Mouse (Mus musculus) hindbrain, embryonic 16.5 days (tissue): ENCODE results near the gene Gsk3a. TPM values are rescaled to one million over a fixed set of nuclear protein-coding genes. Genes with fewer than 3 reads are reported as not detected.
"Not testable (repeated sequence)": the region's sequence is repeated elsewhere in the genome, so short reads cannot be mapped to it uniquely, and the experiment has no call there.

ENCODE experiments used
- ATAC-seq: fragments of 200-750 bp; cut with Nextera tagmentation; 2 replicates; pipeline ENCODE4 v1.8.0; 2017; ENCODE audit warnings: moderate TSS enrichment, moderate library complexity
- H3K27ac ChIP-seq: fragments of 300-500 bp; sonication (generic); 2 replicates; pipeline ENCODE4 v1.5.1; 2014; ENCODE audit warnings: low read depth, mild to moderate bottlenecking, control low read depth, low read length, moderate library complexity
- H3K27me3 ChIP-seq: fragments of 300-500 bp; sonication (generic); replicated peaks from 2 replicates; pipeline ENCODE4 v1.6.1; 2014; ENCODE audit warnings: low read length; ENCODE audit not compliant: control insufficient read depth, insufficient read depth
- H3K36me3 ChIP-seq: fragments of 300-500 bp; sonication (generic); 2 replicates; pipeline ENCODE4 v1.6.1; 2014; ENCODE audit warnings: mild to moderate bottlenecking, low read length, moderate library complexity, mixed read lengths; ENCODE audit not compliant: control insufficient read depth, insufficient read depth
- H3K4me1 ChIP-seq: fragments of 300-500 bp; sonication (generic); 2 replicates; pipeline ENCODE4 v1.6.1; 2014; ENCODE audit warnings: low read depth, low read length; ENCODE audit not compliant: control insufficient read depth, insufficient read depth
- H3K4me2 ChIP-seq: fragments of 300-500 bp; sonication (generic); 2 replicates; pipeline ENCODE4 v1.6.1; 2014; ENCODE audit warnings: mild to moderate bottlenecking, low read length, control low read depth, moderate library complexity
- H3K4me3 ChIP-seq: fragments of 300-500 bp; sonication (generic); 2 replicates; pipeline ENCODE4 v1.5.1; 2014; ENCODE audit warnings: mild to moderate bottlenecking, low read length, control low read depth, moderate library complexity
- H3K9ac ChIP-seq: fragments of 300-500 bp; sonication (generic); 2 replicates; pipeline ENCODE4 v1.6.1; 2014; ENCODE audit warnings: low read depth, mild to moderate bottlenecking, control low read depth, low read length, moderate library complexity
- H3K9me3 ChIP-seq: fragments of 300-500 bp; sonication (generic); 2 replicates; pipeline ENCODE4 v1.6.1; 2014; ENCODE audit warnings: mild to moderate bottlenecking, low read length, moderate library complexity; ENCODE audit not compliant: control insufficient read depth
- WGBS: fragments of 180-500 bp; shearing (Covaris S2); extraction: QIAGEN DNeasy Blood & Tissue Kit; methylation state at CpG from one replicate; pipeline ENCODE4 v1.1.7; 2014; 5-methylcytosine and 5-hydroxymethylcytosine counted together
- polyA plus RNA-seq: library from polyadenylated mRNA; unstranded; fragments of >200 nt; fragmentation: Nextera tagmentation; extraction: Ambion mirVana; gene quantifications from 2 replicates; pipeline ENCODE4 v1.2.1, GENCODE M21; 2015

Gsk3a gene
- polyA plus RNA-seq, 1 experiment from 2014 or later, result 13.0 TPM

GRCm38 (mm10) chr7:25268588-25268987, 30.9 kb upstream of the Gsk3a start:
- Histone ChIP-seq H3K27ac (peak overlapping the region; percentile 87), H3K9ac (peak overlapping the region; percentile 92), H3K4me2 (peak overlapping the region; percentile 68), H3K9me3 (no peaks in the 10 kb centered on the region), H3K4me1 (peaks cover 20% of the 10 kb centered on the region), H3K4me3 (peak overlapping the region; percentile 83), H3K36me3 (peaks cover 22% of the 10 kb centered on the region; the same call in 1 of the 2 replicates), H3K27me3 (no peaks in the 10 kb centered on the region; the same call in none of the 2 replicates)
- WGBS, result 2% methylated on average over 7 of the region's 7 CpGs
- ATAC-seq, result no peak

- peaks cover 16% of the 10 kb centered on the region; the same call in 1 of the 2 replicates for H3K36me3 ChIP-seq
- H3K4me1 ChIP-seq, result peaks cover 19% of the 10 kb centered on the region
- 1% methylated on average over 33 of the region's 33 CpGs for WGBS
- H3K9me3 ChIP-seq, result no peaks in the 10 kb centered on the region
- ATAC-seq, result peak; percentile 96
- peak overlapping the region; percentile 97 for H3K27ac ChIP-seq
- peak overlapping the region; percentile 83 for H3K4me3 ChIP-seq
- H3K9ac ChIP-seq, result peak overlapping the region; percentile 92
- H3K27me3 ChIP-seq, result no peaks in the 10 kb centered on the region; the same call in none of the 2 replicates
- H3K4me2 ChIP-seq, result peak overlapping the region; percentile 79
Measured at GRCm38 (mm10) chr7:25267751-25268463, 30.3 kb upstream of the Gsk3a start.

GRCm38 (mm10) chr7:25267301-25267750, 29.7 kb upstream of the Gsk3a start, which contains the start of gene Cic:
TSS of gene Cic (plus strand) at chr7:25267704.
- ATAC-seq, result peak; percentile 88
- peak within 1 kb of the TSS; percentile 97 for H3K27ac ChIP-seq
- H3K27me3 ChIP-seq, result no peaks in the 10 kb centered on the region; the same call in none of the 2 replicates
- H3K9me3 ChIP-seq, result no peaks in the 10 kb centered on the region
- H3K4me3 ChIP-seq, result peak within 1 kb of the TSS; percentile 83
- 0% methylated on average over 29 of the region's 29 CpGs for WGBS
- H3K4me1 ChIP-seq, result peaks cover 19% of the 10 kb centered on the region
- H3K36me3 ChIP-seq, result peaks cover 12% of the 10 kb centered on the region; the same call in 1 of the 2 replicates
- peak within 1 kb of the TSS; percentile 79 for H3K4me2 ChIP-seq
- H3K9ac ChIP-seq, result peak within 1 kb of the TSS; percentile 92

- H3K9me3 ChIP-seq, result no peaks in the 10 kb centered on the region
- 92% methylated on average over 8 of the region's 8 CpGs for WGBS
- H3K4me1 ChIP-seq, result peaks cover 19% of the 10 kb centered on the region
- H3K27ac ChIP-seq, result no peak overlapping the region
- no peak for ATAC-seq
- H3K4me3 ChIP-seq, result no peak overlapping the region
- H3K27me3 ChIP-seq, result no peaks in the 10 kb centered on the region; the same call in none of the 2 replicates
- H3K9ac ChIP-seq, result no peak overlapping the region; the same call in 1 of the 2 replicates
- peaks cover 3% of the 10 kb centered on the region; the same call in 1 of the 2 replicates for H3K36me3 ChIP-seq
- peak overlapping the region; percentile 79 for H3K4me2 ChIP-seq
Measured at GRCm38 (mm10) chr7:25266180-25266962, 28.7 kb upstream of the Gsk3a start.

GRCm38 (mm10) chr7:25265743-25266142, 28.1 kb upstream of the Gsk3a start:
- H3K27ac ChIP-seq, H3K4me2 ChIP-seq, ATAC-seq, H3K9ac ChIP-seq, H3K9me3 ChIP-seq, H3K27me3 ChIP-seq, H3K4me3 ChIP-seq, H3K36me3 ChIP-seq: not testable (repeated sequence)
- peaks cover 19% of the 10 kb centered on the region for H3K4me1 ChIP-seq
- WGBS, result 94% methylated on average over 5 of the region's 5 CpGs

- Histone ChIP-seq H3K4me1 (peaks cover 9% of the 10 kb centered on the region), H3K4me3 (no peak overlapping the region), H3K27me3 (no peaks in the 10 kb centered on the region; the same call in none of the 2 replicates), H3K27ac (no peak overlapping the region), H3K36me3 (no peaks in the 10 kb centered on the region), H3K9me3 (no peaks in the 10 kb centered on the region), H3K9ac (no peak overlapping the region), H3K4me2 (no peak overlapping the region)
- WGBS, result 28% methylated on average over 17 of the region's 17 CpGs
- ATAC-seq, result no peak
Measured at GRCm38 (mm10) chr7:25263968-25264870, 26.6 kb upstream of the Gsk3a start.

GRCm38 (mm10) chr7:25261896-25262295, 24.2 kb upstream of the Gsk3a start:
- Histone ChIP-seq H3K9ac (no peak overlapping the region), H3K27me3 (no peaks in the 10 kb centered on the region; the same call in none of the 2 replicates), H3K27ac (no peak overlapping the region), H3K4me2 (no peak overlapping the region), H3K4me1 (peaks cover 2% of the 10 kb centered on the region), H3K9me3 (no peaks in the 10 kb centered on the region), H3K4me3 (no peak overlapping the region), H3K36me3 (no peaks in the 10 kb centered on the region)
- WGBS, result 89% methylated on average over 1 of the region's 1 CpGs
- no peak for ATAC-seq

- Histone ChIP-seq H3K9me3 (no peaks in the 10 kb centered on the region), H3K36me3 (no peaks in the 10 kb centered on the region), H3K4me1 (peaks cover 36% of the 10 kb centered on the region), H3K4me3 (peak overlapping the region; percentile 86), H3K9ac (peak overlapping the region; percentile 79), H3K4me2 (peak overlapping the region; percentile 99), H3K27ac (peak overlapping the region; percentile 91), H3K27me3 (no peaks in the 10 kb centered on the region)
- no peak for ATAC-seq
- 11% methylated on average over 8 of the region's 8 CpGs for WGBS
Measured at GRCm38 (mm10) chr7:25251822-25252221, 14.2 kb upstream of the Gsk3a start.
